Comparison of ENCODE assay signal across 9 mouse cellular contexts in genomic region chr7:137085969-137086606, GRCm38 (mm10).
DNase-seq lines count a peak whose midpoint lies in the region; ATAC-seq and TF ChIP-seq lines count a peak whose summit lies in the region.
"Had no signal": no experiment of that assay in that cellular context is flagged by ENCODE, and none has a peak within 500 bp of the region (broad histone marks: within the 10 kb centered on the region; RNA-seq: fewer than 3 reads in every experiment).

No protein-coding gene starts in this region.

- WGBS in heart, adult 2 months: 16% methylated on average over 14 of the region's 14 CpGs

- H3K36me3 ChIP-seq in heart, adult 2 months (ENCODE audit: control insufficient read depth, insufficient read depth, low read length): peaks cover 3% of the 10 kb centered on the region; the same call in 1 of the 2 replicates

- DNase-seq in 3T3-L1 (ENCODE audit: low read depth, low spot score): peak; percentile 98
- DNase-seq in adrenal gland, postnatal 10 days: peak; percentile 83
- peak; percentile 76 to 83 for DNase-seq in heart, adult 2 months
- peak; percentile 79 for DNase-seq in kidney, adult 9 months
- peak; percentile 85 for DNase-seq in lung, postnatal 36 days
- no peak for DNase-seq in layer of hippocampus, adult 9-10 months (ENCODE audit: low spot score)
- no peak for DNase-seq in layer of hippocampus, postnatal 25 days (ENCODE audit: extremely low spot score in 1 of 2, low spot score in 1 of 2)

- intact Hi-C loops in heart, adult 2 months (cut with DNase I): loop anchor here (5.0 to 10.0 kb wide), 3 partner anchors 76 to 591 kb away; no protein-coding TSS in a partner anchor

- TF ChIP-seq CTCF in heart, adult 2 months (IDR thresholded peaks at IDR 0.05): no peak

- no peaks in the 10 kb centered on the region for H3K27me3 ChIP-seq in heart, adult 2 months (ENCODE audit: control insufficient read depth, insufficient read depth, low read length)
- H3K27me3 ChIP-seq: megakaryocyte, embryonic 14.5 days had no signal

- no peak for TF ChIP-seq POLR2A in heart, adult 2 months (IDR thresholded peaks at IDR 0.05; ENCODE audit: insufficient read depth, low read depth, low read length)

- H3K4me1 ChIP-seq in heart, adult 2 months (ENCODE audit: control insufficient read depth, insufficient read depth, low read length): peaks cover 10% of the 10 kb centered on the region
- H3K4me1 ChIP-seq: megakaryocyte, embryonic 14.5 days had no signal

- peak overlapping the region; percentile 43 for H3K27ac ChIP-seq in heart, adult 2 months

- H3K79me2 ChIP-seq in heart, adult 2 months (replicated peaks; ENCODE audit: control insufficient read depth, insufficient read depth, low read length): no peaks in the 10 kb centered on the region

- no peak overlapping the region for H3K4me3 ChIP-seq in heart, adult 2 months
- H3K4me3 ChIP-seq: megakaryocyte, embryonic 14.5 days had no signal

- no peak for ATAC-seq in erythroblast, adult 5-6 weeks (replicated peaks; ENCODE audit: low FRiP score, poor library complexity, severe bottlenecking)

- H3K9ac ChIP-seq in heart, adult 2 months (ENCODE audit: low read depth, low read length): no peak overlapping the region

- 0 out of 2 replicates have a peak, but pooled peaks have one; percentile 58 for TF ChIP-seq EP300 in heart, adult 2 months (IDR thresholded peaks at IDR 0.05; ENCODE audit: insufficient read depth, low read depth, low read length)

Comparison
In these comparisons a context has a peak if more than half of its experiments do, and no peak if none do; other contexts are left out.
1. DNase-seq: peak in 3T3-L1 (single experiment), adrenal gland, postnatal 10 days (single experiment), heart, adult 2 months (2 of 2), kidney, adult 9 months (single experiment) and lung, postnatal 36 days (single experiment); none in layer of hippocampus, adult 9-10 months (single experiment) and layer of hippocampus, postnatal 25 days (0 of 2).